Mouse (Mus musculus) C2C12 (cell line): ENCODE data around the gene Alms1. TPM values are rescaled to one million over a fixed set of nuclear protein-coding genes. Genes with fewer than 3 reads are reported as not detected.

ENCODE experiments used
- H3K27me3 ChIP-seq: one replicate; pipeline ENCODE4 v1.6.1; 2011; ENCODE audit not compliant: control insufficient read depth, insufficient read depth, insufficient read length
- H3K36me3 ChIP-seq: one replicate; pipeline ENCODE4 v1.6.1; 2011; ENCODE audit not compliant: control insufficient read depth, insufficient read depth
- H3K4me3 ChIP-seq: one replicate; pipeline ENCODE4 v1.5.1; 2011; ENCODE audit warnings: mild to moderate bottlenecking, control low read depth; ENCODE audit not compliant: poor library complexity, insufficient read depth, severe bottlenecking
- H3K79me2 ChIP-seq: one replicate; pipeline ENCODE4 v1.6.1; 2011; ENCODE audit not compliant: control insufficient read depth, insufficient read depth
- H3K79me3 ChIP-seq: one replicate; pipeline ENCODE4 v1.6.1; 2011; ENCODE audit warnings: low read depth, control low read depth
- H3ac ChIP-seq: one replicate; pipeline ENCODE3; 2011; ENCODE audit warnings: low read depth; ENCODE audit not compliant: control insufficient read depth, insufficient read length
- CEBPB ChIP-seq: IDR thresholded peaks from one replicate; pipeline ENCODE4 v1.6.1; 2011; ENCODE audit warnings: low read depth, mild to moderate bottlenecking, control low read depth, moderate library complexity
- CTCF ChIP-seq: IDR thresholded peaks from one replicate; pipeline ENCODE4 v1.5.1; 2011; ENCODE audit not compliant: control insufficient read depth, insufficient read depth, insufficient read length
- FOSL1 ChIP-seq: IDR thresholded peaks from one replicate; pipeline ENCODE4 v1.8.0; 2011; ENCODE audit warnings: mild to moderate bottlenecking, low read length; ENCODE audit not compliant: poor library complexity, insufficient read depth, severe bottlenecking
- MAX ChIP-seq: IDR thresholded peaks from one replicate; pipeline ENCODE4 v1.6.1; 2011; ENCODE audit warnings: mild to moderate bottlenecking, control low read depth
- MYOD1 ChIP-seq: IDR thresholded peaks from one replicate; pipeline ENCODE4 v1.6.1; 2011; ENCODE audit warnings: low read depth; ENCODE audit not compliant: control insufficient read depth, insufficient read length
- MYOG ChIP-seq: IDR thresholded peaks from one replicate; pipeline ENCODE4 v1.6.1; 2011; ENCODE audit not compliant: control insufficient read depth, insufficient read length; ENCODE audit errors: extremely low read depth
- USF1 ChIP-seq: IDR thresholded peaks from one replicate; pipeline ENCODE4 v1.6.1; 2011; ENCODE audit warnings: low read depth, mild to moderate bottlenecking, control low read depth, moderate library complexity
- long read RNA-seq, 2 experiments: library from polyadenylated mRNA; unstranded; transcript quantifications; one replicate each; pipeline ENCODE4 v2.0.0; 2019 to 2020
- polyA plus RNA-seq: library from polyadenylated mRNA; unstranded; fragments of >200 nt; fragmentation: generic; extraction: Trizol; gene quantifications from one replicate; pipeline ENCODE4 v1.2.1, GENCODE M21; 2012; ENCODE audit warnings: missing spikeins

Gene Alms1
- 1.4 TPM for polyA plus RNA-seq
- long read RNA-seq, experiment 1, partial matches to known transcripts, result 0 of 1 reads
- long read RNA-seq, experiment 1, other reads (novel, unspliced or antisense), result 1 of 1 reads
- long read RNA-seq, experiment 2, result 0 reads

GRCm38 (mm10) chr6:85587396-85588143, at the start of gene Alms1:
Alms1 (plus strand) TSS chr6:85587531.
- no peaks in the 10 kb centered on the region for H3K36me3 ChIP-seq
- H3ac ChIP-seq, result peak within 1 kb of the TSS; percentile 90
- peaks cover 44% of the 10 kb centered on the region for H3K79me2 ChIP-seq
- TF ChIP-seq USF1, result no peak
- TF ChIP-seq CEBPB, result no peak
- TF ChIP-seq CTCF, result no peak
- TF ChIP-seq MYOD1, result no peak
- TF ChIP-seq MAX, result peak; percentile 15
- no peak for TF ChIP-seq MYOG
- TF ChIP-seq FOSL1, result no peak
- peak within 1 kb of the TSS; percentile 71 for H3K4me3 ChIP-seq
- H3K27me3 ChIP-seq, result no peaks in the 10 kb centered on the region
- H3K79me3 ChIP-seq, result peaks cover 32% of the 10 kb centered on the region

DNA sequence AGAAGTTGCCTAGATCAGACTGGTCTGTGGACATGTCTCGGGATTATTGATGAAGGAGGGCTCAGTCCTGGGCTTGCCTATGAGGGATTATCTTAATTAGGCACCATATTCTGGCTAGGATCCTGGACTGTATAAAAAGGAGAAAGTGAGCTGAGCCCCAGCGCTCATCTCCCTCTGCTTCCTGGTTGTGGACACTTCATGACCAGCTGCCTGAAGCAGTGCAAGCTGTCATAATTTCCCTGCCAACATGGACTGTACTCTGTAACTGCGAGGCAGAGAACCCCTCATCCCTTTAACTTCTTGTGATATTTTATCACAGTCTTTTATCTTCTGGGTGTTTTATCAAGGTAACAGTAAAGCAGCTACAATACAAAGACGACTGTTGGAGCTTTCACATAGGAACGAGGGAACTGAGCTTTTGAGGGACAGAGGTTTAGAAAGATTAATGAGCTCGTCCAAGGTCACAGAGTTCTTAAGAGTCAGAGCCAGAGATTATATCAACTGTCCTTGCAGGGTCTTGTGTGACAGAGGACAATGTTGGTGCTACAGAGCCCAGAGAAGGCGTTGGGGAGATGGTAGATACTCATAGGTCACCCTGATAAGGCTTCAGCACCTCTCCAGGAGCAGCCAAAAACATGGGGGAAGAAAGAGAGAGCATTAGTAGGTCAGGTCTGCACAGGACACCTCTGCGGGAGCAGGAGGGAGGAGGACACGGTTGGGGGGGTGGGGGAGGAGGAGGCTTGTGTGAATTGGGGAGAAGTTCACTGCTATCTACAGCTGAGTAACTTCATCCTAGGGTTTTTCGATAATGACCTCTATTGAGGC, 43.8 kb upstream of the Alms1 start:
- Histone ChIP-seq H3ac (no peak overlapping the region), H3K79me2 (no peaks in the 10 kb centered on the region), H3K79me3 (no peaks in the 10 kb centered on the region), H3K27me3 (peaks cover 7% of the 10 kb centered on the region), H3K4me3 (no peak overlapping the region), H3K36me3 (no peaks in the 10 kb centered on the region)
- TF ChIP-seq CEBPB (no peak), FOSL1 (no peak), MYOD1 (no peak), USF1 (no peak), MYOG (no peak)

DNA sequence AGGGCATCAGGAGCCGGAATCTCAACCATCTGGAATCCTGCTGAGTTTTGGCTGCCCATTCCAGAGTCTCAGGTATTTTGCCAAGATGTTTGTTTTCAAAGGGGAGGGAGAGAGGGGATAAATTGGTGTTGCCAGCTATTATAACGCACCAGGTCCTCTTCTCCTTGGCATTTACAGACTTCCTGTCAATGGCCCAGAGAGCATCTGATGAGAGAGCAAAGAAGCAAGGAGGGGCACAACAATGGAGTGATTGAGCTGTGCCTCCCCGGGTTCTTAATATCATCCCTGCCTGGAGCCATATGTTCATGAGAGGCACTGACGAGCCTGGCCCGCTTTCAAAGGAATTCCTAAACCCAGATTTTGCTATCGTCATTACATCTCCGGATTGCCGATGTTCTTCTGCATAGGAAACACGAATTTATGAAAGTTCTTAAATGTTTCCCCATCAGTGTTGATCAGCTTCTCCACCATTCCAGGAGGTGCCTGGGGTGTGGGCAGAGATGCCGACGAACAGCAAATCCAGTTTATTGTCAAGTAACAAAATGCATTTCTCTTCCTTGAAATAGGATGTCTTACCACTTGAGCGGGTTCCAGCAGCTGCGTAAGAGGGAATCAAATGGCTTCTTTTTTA, 43.0 kb upstream of the Alms1 start:
- no peak overlapping the region for H3K4me3 ChIP-seq
- no peaks in the 10 kb centered on the region for H3K36me3 ChIP-seq
- peaks cover 7% of the 10 kb centered on the region for H3K27me3 ChIP-seq
- H3K79me2 ChIP-seq, result no peaks in the 10 kb centered on the region
- TF ChIP-seq MAX, result no peak
- no peak for TF ChIP-seq USF1
- TF ChIP-seq CEBPB, result no peak
- no peak for TF ChIP-seq MYOG
- TF ChIP-seq MYOD1, result no peak
- no peak for TF ChIP-seq CTCF
- TF ChIP-seq FOSL1, result no peak
- no peak overlapping the region for H3ac ChIP-seq
- no peaks in the 10 kb centered on the region for H3K79me3 ChIP-seq

GRCm38 (mm10) chr6:85547642-85548041, 39.7 kb upstream of the Alms1 start:
- no peak overlapping the region for H3K4me3 ChIP-seq
- H3K27me3 ChIP-seq, result peaks cover 7% of the 10 kb centered on the region
- H3K36me3 ChIP-seq, result no peaks in the 10 kb centered on the region
- H3ac ChIP-seq, result no peak overlapping the region
- no peaks in the 10 kb centered on the region for H3K79me2 ChIP-seq
- TF ChIP-seq MAX (no peak), CEBPB (no peak), FOSL1 (no peak), MYOD1 (no peak), MYOG (no peak), USF1 (no peak), CTCF (no peak)
- H3K79me3 ChIP-seq, result no peaks in the 10 kb centered on the region

DNA sequence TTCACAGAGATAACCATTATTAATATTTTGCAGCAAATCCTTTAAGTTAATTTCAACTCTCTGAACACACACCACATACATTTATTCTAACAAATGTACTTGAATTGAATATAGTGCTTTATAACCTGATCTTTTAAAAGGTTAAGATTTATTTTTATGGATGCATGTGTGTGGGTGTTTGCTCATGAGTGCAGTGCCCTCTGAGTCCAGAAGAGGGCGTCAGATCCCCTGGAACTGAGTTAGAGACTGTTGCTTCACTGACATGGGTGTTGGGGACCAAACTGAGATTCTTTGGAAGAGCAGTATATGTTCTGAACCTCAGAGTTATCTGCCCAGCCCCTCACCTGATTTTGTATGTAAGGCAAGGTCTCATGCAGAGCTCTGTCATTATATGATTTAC, 25.0 kb upstream of the Alms1 start:
- H3ac ChIP-seq, result no peak overlapping the region
- peaks cover 11% of the 10 kb centered on the region for H3K27me3 ChIP-seq
- TF ChIP-seq MYOG, result no peak
- no peak for TF ChIP-seq CTCF
- no peak for TF ChIP-seq MAX
- TF ChIP-seq CEBPB, result no peak
- no peak for TF ChIP-seq USF1
- no peak for TF ChIP-seq MYOD1
- TF ChIP-seq FOSL1, result no peak
- H3K79me3 ChIP-seq, result no peaks in the 10 kb centered on the region
- H3K36me3 ChIP-seq, result no peaks in the 10 kb centered on the region
- no peaks in the 10 kb centered on the region for H3K79me2 ChIP-seq
- no peak overlapping the region for H3K4me3 ChIP-seq
